Mouse (Mus musculus): ENCODE data around the gene Olfr1444. TPM values are rescaled to one million over a fixed set of nuclear protein-coding genes. Genes with fewer than 3 reads are reported as not detected.

The Olfr1444 gene
- polyA plus RNA-seq, 1 experiment from 2014 or later = not detected

DNA sequence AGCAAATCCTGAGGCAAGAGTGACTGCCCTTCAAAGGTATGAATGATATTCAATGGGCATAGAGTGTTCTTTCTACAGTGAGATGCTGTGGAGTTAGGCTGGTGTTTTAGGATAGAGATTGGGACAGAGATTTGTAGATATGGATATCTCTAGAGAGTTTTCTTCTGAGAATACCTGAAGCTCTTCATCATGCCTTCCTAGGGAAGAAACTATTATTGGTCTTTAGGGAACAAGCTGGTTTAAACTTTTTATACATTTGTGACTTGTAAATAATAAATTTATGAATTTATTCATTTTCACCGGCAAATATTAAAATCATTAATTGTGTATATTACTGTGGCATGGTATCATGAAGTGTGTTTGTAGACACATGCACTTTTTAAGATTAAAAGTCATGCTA lies 46.6 kb downstream of the Olfr1444 start, which contains the start of gene Olfr1447:
Gene Olfr1447 (minus strand): TSS at position 101 of the 400 bp plus-strand sequence.
- no peaks in the 10 kb centered on the region for H3K36me3 ChIP-seq
- no peak within 1 kb of the TSS for H3K9ac ChIP-seq
- no peak for ATAC-seq
- WGBS = 90% methylated on average over 1 of the region's 1 CpGs
- no peak within 1 kb of the TSS for H3K4me2 ChIP-seq (replicated peaks)
- no peaks in the 10 kb centered on the region for H3K9me3 ChIP-seq
- no peaks in the 10 kb centered on the region for H3K27me3 ChIP-seq (replicated peaks)
- no peaks in the 10 kb centered on the region for H3K4me1 ChIP-seq (replicated peaks)
- H3K27ac ChIP-seq = no peak within 1 kb of the TSS
- H3K4me3 ChIP-seq (replicated peaks) = no peak within 1 kb of the TSS

Other genes starting within 250 kb of the Olfr1444 start
- 0.16 and 0.32 TPM in 2 replicates for gene Glyat, start 224.0 kb upstream of the Olfr1444 start, polyA plus RNA-seq (2015; fragmentation: Nextera tagmentation; extraction: Ambion mirVana)
- not detected in 2 replicates for gene Olfr1442, start 186.8 kb upstream of the Olfr1444 start, polyA plus RNA-seq (2015; fragmentation: Nextera tagmentation; extraction: Ambion mirVana)
- not detected in 2 replicates for gene Olfr1443, start 179.2 kb upstream of the Olfr1444 start, polyA plus RNA-seq (2015; fragmentation: Nextera tagmentation; extraction: Ambion mirVana)
- 2.9 and 3.5 TPM in 2 replicates for gene Keg1, start 161.5 kb upstream of the Olfr1444 start, polyA plus RNA-seq (2015; fragmentation: Nextera tagmentation; extraction: Ambion mirVana)
- gene Cntf, start 91.7 kb upstream of the Olfr1444 start, polyA plus RNA-seq (2015; fragmentation: Nextera tagmentation; extraction: Ambion mirVana) = 0.82 and 1.4 TPM in 2 replicates
- 14.0 and 15.4 TPM in 2 replicates for gene Zfp91, start 61.2 kb upstream of the Olfr1444 start, polyA plus RNA-seq (2015; fragmentation: Nextera tagmentation; extraction: Ambion mirVana)
- gene Lpxn, start 61.1 kb upstream of the Olfr1444 start, polyA plus RNA-seq (2015; fragmentation: Nextera tagmentation; extraction: Ambion mirVana) = 2.3 and 3.0 TPM in 2 replicates
- not detected in 2 replicates for gene Gm5244, start 10.6 kb upstream of the Olfr1444 start, polyA plus RNA-seq (2015; fragmentation: Nextera tagmentation; extraction: Ambion mirVana)
- gene Olfr1445, start 26.6 kb downstream of the Olfr1444 start, polyA plus RNA-seq (2015; fragmentation: Nextera tagmentation; extraction: Ambion mirVana) = not detected in 2 replicates
- not detected in 2 replicates for gene Olfr1446, start 36.2 kb downstream of the Olfr1444 start, polyA plus RNA-seq (2015; fragmentation: Nextera tagmentation; extraction: Ambion mirVana)
- gene Olfr1447, start 46.5 kb downstream of the Olfr1444 start, polyA plus RNA-seq (2015; fragmentation: Nextera tagmentation; extraction: Ambion mirVana) = not detected in 2 replicates
- gene Olfr1448, start 67.1 kb downstream of the Olfr1444 start, polyA plus RNA-seq (2015; fragmentation: Nextera tagmentation; extraction: Ambion mirVana) = not detected in 2 replicates
- gene Olfr1449, start 73.6 kb downstream of the Olfr1444 start, polyA plus RNA-seq (2015; fragmentation: Nextera tagmentation; extraction: Ambion mirVana) = not detected in 2 replicates
- gene Olfr1450, start 93.0 kb downstream of the Olfr1444 start, polyA plus RNA-seq (2015; fragmentation: Nextera tagmentation; extraction: Ambion mirVana) = not detected in 2 replicates
- gene Olfr1451, start 137.7 kb downstream of the Olfr1444 start, polyA plus RNA-seq (2015; fragmentation: Nextera tagmentation; extraction: Ambion mirVana) = not detected in 2 replicates
- not detected in 2 replicates for gene Olfr1453, start 171.0 kb downstream of the Olfr1444 start, polyA plus RNA-seq (2015; fragmentation: Nextera tagmentation; extraction: Ambion mirVana)
- not detected in 2 replicates for gene Olfr1454, start 203.3 kb downstream of the Olfr1444 start, polyA plus RNA-seq (2015; fragmentation: Nextera tagmentation; extraction: Ambion mirVana)
- not detected in 2 replicates for gene Olfr1457, start 240.6 kb downstream of the Olfr1444 start, polyA plus RNA-seq (2015; fragmentation: Nextera tagmentation; extraction: Ambion mirVana)
- not detected in 2 replicates for gene Olfr1458, start 249.5 kb downstream of the Olfr1444 start, polyA plus RNA-seq (2015; fragmentation: Nextera tagmentation; extraction: Ambion mirVana)